Mouse (Mus musculus) layer of hippocampus, postnatal 25 days (tissue): ENCODE results near the gene Atp10b. TPM values are rescaled to one million over a fixed set of nuclear protein-coding genes. Genes with fewer than 3 reads are reported as not detected.

ENCODE experiments used
- DNase-seq, 2 experiments: peaks; one replicate each; pipeline ENCODE4 v3.0.0; 2022; ENCODE audit warnings: mixed read lengths in 2 of 2, low spot score in 1 of 2; ENCODE audit errors: extremely low spot score in 1 of 2
- total RNA-seq, 2 experiments: library from RNA; stranded (reverse); gene quantifications; 2 replicates each; pipeline ENCODE4 v1.2.3; 2021

The Atp10b gene
- total RNA-seq, 2 experiments from 2014 or later, result 1.7 to 2.1 TPM

DNA sequence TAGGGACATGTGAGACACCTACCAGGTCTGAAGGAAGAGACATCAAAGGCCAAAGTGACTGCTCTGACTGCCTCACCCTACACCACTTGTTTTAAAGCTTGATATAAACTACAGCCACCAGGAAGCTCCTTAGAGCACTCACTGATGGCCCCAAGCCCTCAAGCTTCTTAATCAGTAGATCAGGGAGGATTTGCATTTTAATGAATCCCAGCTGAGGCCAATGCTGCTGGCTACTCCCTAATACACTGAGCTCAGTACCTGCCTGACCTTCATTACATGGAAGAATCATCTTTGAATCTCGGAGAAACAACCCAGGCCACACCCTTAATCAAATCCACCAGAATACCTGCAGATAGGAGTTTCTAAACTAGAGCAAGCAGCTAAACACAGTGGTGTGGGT is 161.3 kb downstream of the Atp10b start:
- DNase-seq, result no peak

Other genes with a start within 250 kb of the Atp10b start
- not detected for gene Gm9972, start 114.1 kb upstream of the Atp10b start, total RNA-seq